Mouse (Mus musculus): ENCODE measurements around the gene Psma7.

- TF ChIP-seq POLR2AphosphoS2 (IDR thresholded peaks at IDR 0.05; ENCODE audit: insufficient read length, low read depth) (no peak), SRF (IDR thresholded peaks at IDR 0.05; ENCODE audit: control insufficient read depth, insufficient read length, low read depth) (no peak), REST (IDR thresholded peaks at IDR 0.05; ENCODE audit: insufficient read depth, insufficient read length) (no peak), MYOG (IDR thresholded peaks at IDR 0.05; ENCODE audit: control insufficient read depth in 1 of 3, insufficient read depth in 1 of 3, insufficient read length in 2 of 3, low read depth in 2 of 3) (no peak), POLR2A (IDR thresholded peaks at IDR 0.05; ENCODE audit: insufficient read length, low read depth) (no peak), E2F4 (IDR thresholded peaks at IDR 0.05; ENCODE audit: insufficient read depth) (no peak), CEBPB (IDR thresholded peaks at IDR 0.05; ENCODE audit: insufficient read depth, poor library complexity, severe bottlenecking) (no peak), MAX (IDR thresholded peaks at IDR 0.05; ENCODE audit: low read depth) (no peak), USF1 (IDR thresholded peaks at IDR 0.05; ENCODE audit: low read depth) (no peak), MYOD1 (IDR thresholded peaks at IDR 0.05; ENCODE audit: control insufficient read depth in 1 of 3, insufficient read length in 2 of 3, low read depth in 2 of 3) (no peak), TCF3 (IDR thresholded peaks at IDR 0.05; ENCODE audit: insufficient read length, low read depth) (no peak), TCF12 (IDR thresholded peaks at IDR 0.05; ENCODE audit: insufficient read depth, poor library complexity, severe bottlenecking) (no peak)
These were observed 42.3 kb upstream of the Psma7 start for GRCm38 (mm10) chr2:180084565-180084964.
